Mouse (Mus musculus) adipocyte (in vitro differentiated cells): ENCODE measurements around the gene Exosc6.
A peak's percentile ranks its signal among the peaks of the same experiment; 100 is the strongest.
"Not testable (repeated sequence)": the region's sequence is repeated elsewhere in the genome, so short reads cannot be mapped to it uniquely, and the experiment has no call there.

Source experiments
- DNase-seq: peaks from one replicate; pipeline ENCODE4 v3.0.0-alpha.2; 2016; ENCODE audit warnings: low spot score

The Exosc6 gene

GRCm38 (mm10) chr8:111061688-111062071 is 5.5 kb downstream of the Exosc6 start:
- DNase-seq = no peak

- no peak for DNase-seq
Measured at GRCm38 (mm10) chr8:111062072-111062757, 6.1 kb downstream of the Exosc6 start.

GRCm38 (mm10) chr8:111062893-111063292 is 6.8 kb downstream of the Exosc6 start:
- DNase-seq = no peak

GRCm38 (mm10) chr8:111066308-111066707 is 10.2 kb downstream of the Exosc6 start:
- DNase-seq = no peak

GRCm38 (mm10) chr8:111067439-111067838 is 11.3 kb downstream of the Exosc6 start:
- no peak for DNase-seq

GRCm38 (mm10) chr8:111068660-111069059 is 12.5 kb downstream of the Exosc6 start:
- not testable (repeated sequence) for DNase-seq

GRCm38 (mm10) chr8:111075926-111076325 is 19.8 kb downstream of the Exosc6 start:
- no peak for DNase-seq

GRCm38 (mm10) chr8:111079461-111079860 is 23.3 kb downstream of the Exosc6 start:
- DNase-seq = no peak

- peak; percentile 81 for DNase-seq
Measured at GRCm38 (mm10) chr8:111079861-111080271, 23.7 kb downstream of the Exosc6 start.

GRCm38 (mm10) chr8:111081580-111082258 is 25.6 kb downstream of the Exosc6 start:
- DNase-seq = no peak

- not testable (repeated sequence) for DNase-seq
Measured at GRCm38 (mm10) chr8:111083936-111084335, 27.8 kb downstream of the Exosc6 start.

- peak; percentile 87 for DNase-seq
Measured at GRCm38 (mm10) chr8:111090126-111090525, 34.0 kb downstream of the Exosc6 start.

- peak; percentile 49 for DNase-seq
Measured at GRCm38 (mm10) chr8:111091706-111092105, 35.6 kb downstream of the Exosc6 start.

- not testable (repeated sequence) for DNase-seq
Measured at GRCm38 (mm10) chr8:111092326-111092725, 36.2 kb downstream of the Exosc6 start, which contains the start of gene Clec18a. Gene Clec18a, minus strand, starts transcription at chr8:111092426.

GRCm38 (mm10) chr8:111093865-111094718 is 38.0 kb downstream of the Exosc6 start, which contains the start of gene Pdpr:
Gene Pdpr, plus strand, starts transcription at chr8:111094630.
- DNase-seq = peak; percentile 81

- not testable (repeated sequence) for DNase-seq
Measured at GRCm38 (mm10) chr8:111094719-111095302, 38.7 kb downstream of the Exosc6 start.
